Mouse (Mus musculus): ENCODE data around the gene Drd3. TPM values are rescaled to one million over a fixed set of nuclear protein-coding genes. Genes with fewer than 3 reads are reported as not detected.

Gene Drd3
- total RNA-seq, 1 experiment: 0.45 TPM

- H3K27ac ChIP-seq (ENCODE audit: insufficient read depth, low read depth, low read length, poor library complexity, severe bottlenecking): no peak overlapping the region
- DNase-seq (ENCODE audit: low read depth, low spot score): no peak
These were observed 62.5 kb downstream of the Drd3 start for GRCm38 (mm10) chr16:43816321-43816720.

GRCm38 (mm10) chr16:43818404-43818803 lies 64.6 kb downstream of the Drd3 start:
- Histone ChIP-seq H3K4me3 (ENCODE audit: insufficient read depth in 1 of 2, low read depth in 1 of 2, low read length in 2 of 2, poor library complexity in 1 of 2, severe bottlenecking in 1 of 2) (no peak overlapping the region), H3K27ac (ENCODE audit: insufficient read depth, low read depth, low read length, poor library complexity, severe bottlenecking) (no peak overlapping the region), H3K4me1 (ENCODE audit: control insufficient read depth in 2 of 2, insufficient read depth in 2 of 2, low read length in 2 of 2, poor library complexity in 1 of 2) (peaks cover 2 to 10% of the 10 kb centered on the region in 2 experiments; a peak in 3 of 4 replicates), H3K36me3 (ENCODE audit: control insufficient read depth, insufficient read depth, low read length, poor library complexity, severe bottlenecking) (no peaks in the 10 kb centered on the region), H3K9ac (ENCODE audit: insufficient read depth, low read depth, low read length, poor library complexity, severe bottlenecking) (no peak overlapping the region), H3K9me3 (ENCODE audit: control insufficient read depth, insufficient read depth, low read depth, low read length) (no peaks in the 10 kb centered on the region)
- no peak for DNase-seq (ENCODE audit: low read depth, low spot score)
- in situ Hi-C loops (cut with MboI; ENCODE audit: low sequenced_read_pairs in 2 of 2, unreplicated experiment in 2 of 2): no loop called here
- TF ChIP-seq ZC3H11A (IDR thresholded peaks at IDR 0.05; ENCODE audit: borderline replicate concordance, low read depth, low read length) (no peak), MAFK (IDR thresholded peaks at IDR 0.05; ENCODE audit: insufficient read depth, low read depth, low read length) (no peak), ZNF384 (IDR thresholded peaks at IDR 0.05; ENCODE audit: low read depth, low read length) (no peak), HCFC1 (IDR thresholded peaks at IDR 0.05; ENCODE audit: borderline replicate concordance, insufficient read depth, low read length) (no peak), CHD2 (IDR thresholded peaks at IDR 0.05; ENCODE audit: low read depth, low read length) (no peak)

More at GRCm38 (mm10) chr16:43816321-43816720, 62.5 kb downstream of the Drd3 start:
- no peaks in the 10 kb centered on the region for H3K9me3 ChIP-seq (ENCODE audit: control insufficient read depth, insufficient read depth, low read depth, low read length)
- in situ Hi-C loops (cut with MboI; ENCODE audit: low sequenced_read_pairs in 2 of 2, unreplicated experiment in 2 of 2): no loop called here
- H3K36me3 ChIP-seq (ENCODE audit: control insufficient read depth, insufficient read depth, low read length, poor library complexity, severe bottlenecking): no peaks in the 10 kb centered on the region
- no peak overlapping the region for H3K4me3 ChIP-seq (ENCODE audit: insufficient read depth in 1 of 2, low read depth in 1 of 2, low read length in 2 of 2, poor library complexity in 1 of 2, severe bottlenecking in 1 of 2)
- TF ChIP-seq CHD2 (IDR thresholded peaks at IDR 0.05; ENCODE audit: low read depth, low read length) (no peak), HCFC1 (IDR thresholded peaks at IDR 0.05; ENCODE audit: borderline replicate concordance, insufficient read depth, low read length) (no peak), ZNF384 (IDR thresholded peaks at IDR 0.05; ENCODE audit: low read depth, low read length) (no peak), MAFK (IDR thresholded peaks at IDR 0.05; ENCODE audit: insufficient read depth, low read depth, low read length) (no peak), ZC3H11A (IDR thresholded peaks at IDR 0.05; ENCODE audit: borderline replicate concordance, low read depth, low read length) (no peak)
- H3K9ac ChIP-seq (ENCODE audit: insufficient read depth, low read depth, low read length, poor library complexity, severe bottlenecking): no peak overlapping the region
- peaks cover 2 to 10% of the 10 kb centered on the region in 2 experiments; a peak in 3 of 4 replicates for H3K4me1 ChIP-seq (ENCODE audit: control insufficient read depth in 2 of 2, insufficient read depth in 2 of 2, low read length in 2 of 2, poor library complexity in 1 of 2)

DNA sequence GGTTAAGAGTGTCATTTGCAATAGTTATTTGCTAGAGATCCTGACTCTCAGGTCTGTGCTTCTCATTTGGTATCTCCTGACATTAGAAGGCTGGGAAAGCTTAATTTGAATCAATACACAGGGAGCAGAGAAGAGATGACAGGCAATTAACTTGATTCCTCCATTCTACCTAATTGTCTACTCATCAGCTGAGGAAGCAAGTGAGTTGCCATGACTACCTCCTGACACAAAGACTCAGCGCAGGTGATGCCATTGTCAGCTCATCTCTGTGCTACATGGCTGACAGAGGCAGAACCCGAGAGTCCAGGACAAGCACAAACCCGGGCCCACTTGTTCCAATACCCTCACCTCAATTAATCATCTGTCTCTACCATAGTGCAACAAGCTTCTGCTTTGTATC lies 73.7 kb downstream of the Drd3 start:
- H3K36me3 ChIP-seq (ENCODE audit: control insufficient read depth, insufficient read depth, low read length, poor library complexity, severe bottlenecking): no peaks in the 10 kb centered on the region
- H3K27ac ChIP-seq (ENCODE audit: insufficient read depth, low read depth, low read length, poor library complexity, severe bottlenecking): no peak overlapping the region
- in situ Hi-C loops (cut with MboI; ENCODE audit: low sequenced_read_pairs in 2 of 2, unreplicated experiment in 2 of 2): no loop called here
- DNase-seq (ENCODE audit: low read depth, low spot score): no peak
- no peak for TF ChIP-seq ZNF384 (IDR thresholded peaks at IDR 0.05; ENCODE audit: low read depth, low read length)
- no peak for TF ChIP-seq CHD2 (IDR thresholded peaks at IDR 0.05; ENCODE audit: low read depth, low read length)
- TF ChIP-seq MAFK (IDR thresholded peaks at IDR 0.05; ENCODE audit: insufficient read depth, low read depth, low read length): no peak
- no peak for TF ChIP-seq HCFC1 (IDR thresholded peaks at IDR 0.05; ENCODE audit: borderline replicate concordance, insufficient read depth, low read length)
- TF ChIP-seq ZC3H11A (IDR thresholded peaks at IDR 0.05; ENCODE audit: borderline replicate concordance, low read depth, low read length): no peak
- no peak overlapping the region for H3K4me3 ChIP-seq (ENCODE audit: insufficient read depth in 1 of 2, low read depth in 1 of 2, low read length in 2 of 2, poor library complexity in 1 of 2, severe bottlenecking in 1 of 2)
- no peaks in the 10 kb centered on the region for H3K4me1 ChIP-seq (ENCODE audit: control insufficient read depth in 2 of 2, insufficient read depth in 2 of 2, low read length in 2 of 2, poor library complexity in 1 of 2)
- H3K9me3 ChIP-seq (ENCODE audit: control insufficient read depth, insufficient read depth, low read depth, low read length): no peaks in the 10 kb centered on the region
- no peak overlapping the region for H3K9ac ChIP-seq (ENCODE audit: insufficient read depth, low read depth, low read length, poor library complexity, severe bottlenecking)

- Histone ChIP-seq H3K9ac (ENCODE audit: insufficient read depth, low read depth, low read length, poor library complexity, severe bottlenecking) (no peak overlapping the region), H3K36me3 (ENCODE audit: control insufficient read depth, insufficient read depth, low read length, poor library complexity, severe bottlenecking) (no peaks in the 10 kb centered on the region), H3K4me1 (ENCODE audit: control insufficient read depth in 2 of 2, insufficient read depth in 2 of 2, low read length in 2 of 2, poor library complexity in 1 of 2) (no peaks in the 10 kb centered on the region), H3K9me3 (ENCODE audit: control insufficient read depth, insufficient read depth, low read depth, low read length) (no peaks in the 10 kb centered on the region), H3K4me3 (ENCODE audit: insufficient read depth in 1 of 2, low read depth in 1 of 2, low read length in 2 of 2, poor library complexity in 1 of 2, severe bottlenecking in 1 of 2) (no peak overlapping the region), H3K27ac (ENCODE audit: insufficient read depth, low read depth, low read length, poor library complexity, severe bottlenecking) (no peak overlapping the region)
- TF ChIP-seq CHD2 (IDR thresholded peaks at IDR 0.05; ENCODE audit: low read depth, low read length) (no peak), MAFK (IDR thresholded peaks at IDR 0.05; ENCODE audit: insufficient read depth, low read depth, low read length) (no peak), ZNF384 (IDR thresholded peaks at IDR 0.05; ENCODE audit: low read depth, low read length) (no peak), ZC3H11A (IDR thresholded peaks at IDR 0.05; ENCODE audit: borderline replicate concordance, low read depth, low read length) (no peak), HCFC1 (IDR thresholded peaks at IDR 0.05; ENCODE audit: borderline replicate concordance, insufficient read depth, low read length) (no peak)
- DNase-seq (ENCODE audit: low read depth, low spot score): no peak
- in situ Hi-C loops (cut with MboI; ENCODE audit: low sequenced_read_pairs in 2 of 2, unreplicated experiment in 2 of 2): no loop called here
These were observed 78.1 kb downstream of the Drd3 start for GRCm38 (mm10) chr16:43831957-43832356.

DNA sequence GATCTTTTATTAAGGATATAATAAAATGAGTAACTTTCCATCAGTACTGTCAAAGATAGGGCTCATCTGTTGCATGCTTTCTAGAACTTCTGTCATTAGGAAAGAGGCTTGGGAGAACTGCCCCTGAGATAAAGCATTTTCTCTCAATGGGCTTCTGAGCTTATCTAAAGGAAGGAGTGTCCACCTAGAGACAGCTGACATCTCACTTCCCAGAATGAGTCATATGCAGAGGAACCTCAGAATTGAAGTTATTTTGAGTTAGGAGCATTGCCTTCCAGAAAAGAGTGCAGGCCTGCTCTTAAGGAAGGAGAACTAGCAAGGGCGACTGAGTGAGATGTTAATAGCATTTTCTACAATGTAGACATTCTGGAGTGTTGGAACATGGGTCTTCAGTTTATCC lies 87.4 kb downstream of the Drd3 start:
- H3K9me3 ChIP-seq (ENCODE audit: control insufficient read depth, insufficient read depth, low read depth, low read length): no peaks in the 10 kb centered on the region
- H3K4me3 ChIP-seq (ENCODE audit: insufficient read depth in 1 of 2, low read depth in 1 of 2, low read length in 2 of 2, poor library complexity in 1 of 2, severe bottlenecking in 1 of 2): no peak overlapping the region
- H3K27ac ChIP-seq (ENCODE audit: insufficient read depth, low read depth, low read length, poor library complexity, severe bottlenecking): no peak overlapping the region
- TF ChIP-seq MAFK (IDR thresholded peaks at IDR 0.05; ENCODE audit: insufficient read depth, low read depth, low read length) (no peak), ZC3H11A (IDR thresholded peaks at IDR 0.05; ENCODE audit: borderline replicate concordance, low read depth, low read length) (no peak), ZNF384 (IDR thresholded peaks at IDR 0.05; ENCODE audit: low read depth, low read length) (no peak), HCFC1 (IDR thresholded peaks at IDR 0.05; ENCODE audit: borderline replicate concordance, insufficient read depth, low read length) (no peak), CHD2 (IDR thresholded peaks at IDR 0.05; ENCODE audit: low read depth, low read length) (no peak)
- H3K4me1 ChIP-seq (ENCODE audit: control insufficient read depth in 2 of 2, insufficient read depth in 2 of 2, low read length in 2 of 2, poor library complexity in 1 of 2): no peaks in the 10 kb centered on the region
- in situ Hi-C loops (cut with MboI; ENCODE audit: low sequenced_read_pairs in 2 of 2, unreplicated experiment in 2 of 2): no loop called here
- H3K9ac ChIP-seq (ENCODE audit: insufficient read depth, low read depth, low read length, poor library complexity, severe bottlenecking): no peak overlapping the region
- no peaks in the 10 kb centered on the region for H3K36me3 ChIP-seq (ENCODE audit: control insufficient read depth, insufficient read depth, low read length, poor library complexity, severe bottlenecking)
- no peak for DNase-seq (ENCODE audit: low read depth, low spot score)
